Mouse (Mus musculus) stomach, embryonic 16.5 days (tissue): Measurements from ENCODE around the gene 1600002K03Rik. TPM values are rescaled to one million over a fixed set of nuclear protein-coding genes. Genes with fewer than 3 reads are reported as not detected.
A peak's percentile ranks its signal among the peaks of the same experiment; 100 is the strongest.

ENCODE experiments used
- ATAC-seq: fragments of 200-750 bp; cut with Nextera tagmentation; 2 replicates; pipeline ENCODE4 v1.8.0; 2017; ENCODE audit warnings: moderate number of reproducible peaks, moderate TSS enrichment; ENCODE audit not compliant: insufficient read depth, low FRiP score
- H3K27ac ChIP-seq: fragments of 300-500 bp; sonication (generic); 2 replicates; pipeline ENCODE4 v1.5.1; 2014; ENCODE audit warnings: low read length
- H3K27me3 ChIP-seq: fragments of 300-500 bp; sonication (generic); 2 replicates; pipeline ENCODE4 v1.6.1; 2014; ENCODE audit warnings: low read length, control low read depth, mixed read lengths; ENCODE audit not compliant: control insufficient read depth, insufficient read depth
- H3K36me3 ChIP-seq: fragments of 300-500 bp; sonication (generic); 2 replicates; pipeline ENCODE4 v1.6.1; 2014; ENCODE audit warnings: low read length; ENCODE audit not compliant: control insufficient read depth, insufficient read depth
- H3K4me1 ChIP-seq: fragments of 300-500 bp; sonication (generic); 2 replicates; pipeline ENCODE4 v1.6.1; 2014; ENCODE audit warnings: low read length, control low read depth, mixed read lengths; ENCODE audit not compliant: control insufficient read depth, insufficient read depth
- H3K4me2 ChIP-seq: fragments of 300-500 bp; sonication (generic); 2 replicates; pipeline ENCODE4 v1.6.1; 2014; ENCODE audit warnings: low read depth, low read length, mixed read lengths
- H3K4me3 ChIP-seq: fragments of 300-500 bp; sonication (generic); replicated peaks from 2 replicates; pipeline ENCODE4 v1.5.1; 2014; ENCODE audit warnings: mild to moderate bottlenecking, low read length
- H3K9ac ChIP-seq: fragments of 300-500 bp; sonication (generic); 2 replicates; pipeline ENCODE4 v1.6.1; 2014; ENCODE audit warnings: low read length
- H3K9me3 ChIP-seq: fragments of 300-500 bp; sonication (generic); replicated peaks from 2 replicates; pipeline ENCODE4 v1.6.1; 2016; ENCODE audit warnings: low read length, control low read depth; ENCODE audit not compliant: control insufficient read depth
- WGBS: fragments of 180-500 bp; shearing (Covaris S2); extraction: QIAGEN DNeasy Blood & Tissue Kit; methylation state at CpG from one replicate; pipeline ENCODE4 v1.1.7; 2014; 5-methylcytosine and 5-hydroxymethylcytosine counted together
- polyA plus RNA-seq: library from polyadenylated mRNA; unstranded; fragments of >200 nt; fragmentation: Nextera tagmentation; extraction: Ambion mirVana; gene quantifications from 2 replicates; pipeline ENCODE4 v1.2.1, GENCODE M21; 2015

The 1600002K03Rik gene
- polyA plus RNA-seq, 1 experiment from 2014 or later: 16.6 TPM

DNA sequence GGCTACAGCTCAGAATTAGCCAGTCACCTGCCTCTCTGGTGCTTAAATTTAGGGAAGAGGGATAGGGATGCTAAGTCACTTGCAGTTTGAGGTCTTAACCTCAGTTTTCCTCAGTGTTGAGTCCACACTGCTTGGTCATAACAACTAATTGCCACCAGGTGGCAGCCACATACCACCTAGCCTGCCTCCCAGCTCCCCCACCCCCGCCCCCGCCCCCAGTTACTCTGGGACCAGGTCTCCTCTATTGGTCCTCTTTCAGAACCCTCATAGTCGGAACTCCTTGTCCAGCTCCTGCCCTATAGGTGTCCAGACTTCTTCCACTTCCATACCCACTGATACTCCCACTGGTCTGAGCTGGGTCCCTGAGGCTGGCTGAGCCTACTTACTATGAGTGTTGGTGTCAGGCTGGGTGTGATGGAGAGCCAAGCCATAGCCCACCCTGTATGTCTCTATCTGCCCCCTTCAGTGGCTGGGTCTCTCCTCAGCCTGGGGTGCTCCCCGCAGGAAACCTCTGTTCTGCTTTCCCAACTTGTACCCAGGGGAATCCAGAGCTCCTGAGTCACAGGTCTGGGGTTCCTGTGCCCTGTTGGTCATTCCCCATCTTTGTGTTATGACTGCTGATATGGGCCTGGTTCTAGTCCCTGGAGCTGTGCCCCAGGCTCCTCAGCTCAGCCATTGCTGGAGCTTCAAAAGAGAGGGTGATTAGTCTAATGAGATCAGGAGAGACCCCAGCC, 3.0 kb downstream of the 1600002K03Rik start:
- no peaks in the 10 kb centered on the region for H3K9me3 ChIP-seq
- H3K4me3 ChIP-seq: no peak overlapping the region
- ATAC-seq: no peak
- no peak overlapping the region for H3K27ac ChIP-seq
- 22% methylated on average over 4 of the region's 4 CpGs for WGBS
- H3K4me2 ChIP-seq: no peak overlapping the region
- H3K27me3 ChIP-seq: no peaks in the 10 kb centered on the region
- H3K4me1 ChIP-seq: peaks cover 20% of the 10 kb centered on the region
- H3K36me3 ChIP-seq: peaks cover 9% of the 10 kb centered on the region; the same call in 1 of the 2 replicates
- no peak overlapping the region for H3K9ac ChIP-seq

DNA sequence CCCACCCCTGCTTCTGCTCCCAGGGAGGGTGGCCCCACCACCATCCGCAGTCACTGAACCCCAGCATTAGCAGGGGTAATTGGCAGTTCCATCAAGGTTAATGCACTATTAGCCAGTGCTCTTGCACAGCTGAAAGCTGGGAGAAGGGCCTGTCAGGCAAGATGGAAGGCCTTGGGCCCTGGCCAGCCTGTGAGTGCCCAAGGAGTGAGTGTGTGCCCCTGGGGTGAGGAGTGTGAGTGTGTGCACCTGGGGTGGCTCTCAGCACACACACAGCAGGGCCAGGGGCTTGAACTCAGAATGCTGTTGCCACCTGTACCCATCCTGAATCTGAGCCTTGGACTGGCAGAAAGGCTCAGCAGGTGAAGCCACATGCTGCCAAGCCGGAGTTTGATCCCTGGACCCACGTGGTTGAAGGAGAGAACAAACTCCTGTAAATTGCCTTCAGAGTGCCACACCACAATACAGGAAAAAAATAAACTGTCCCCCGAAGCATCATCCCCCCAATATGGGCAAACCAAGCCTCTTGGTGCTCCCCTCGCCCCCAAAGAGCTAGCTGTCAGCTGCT, 3.6 kb downstream of the 1600002K03Rik start:
- Histone ChIP-seq H3K27me3 (no peaks in the 10 kb centered on the region), H3K4me2 (no peak overlapping the region), H3K27ac (no peak overlapping the region), H3K4me1 (peaks cover 24% of the 10 kb centered on the region), H3K4me3 (no peak overlapping the region), H3K9ac (no peak overlapping the region), H3K9me3 (no peaks in the 10 kb centered on the region), H3K36me3 (peaks cover 3% of the 10 kb centered on the region; the same call in 1 of the 2 replicates)
- 84% methylated on average over 5 of the region's 5 CpGs for WGBS
- no peak for ATAC-seq

DNA sequence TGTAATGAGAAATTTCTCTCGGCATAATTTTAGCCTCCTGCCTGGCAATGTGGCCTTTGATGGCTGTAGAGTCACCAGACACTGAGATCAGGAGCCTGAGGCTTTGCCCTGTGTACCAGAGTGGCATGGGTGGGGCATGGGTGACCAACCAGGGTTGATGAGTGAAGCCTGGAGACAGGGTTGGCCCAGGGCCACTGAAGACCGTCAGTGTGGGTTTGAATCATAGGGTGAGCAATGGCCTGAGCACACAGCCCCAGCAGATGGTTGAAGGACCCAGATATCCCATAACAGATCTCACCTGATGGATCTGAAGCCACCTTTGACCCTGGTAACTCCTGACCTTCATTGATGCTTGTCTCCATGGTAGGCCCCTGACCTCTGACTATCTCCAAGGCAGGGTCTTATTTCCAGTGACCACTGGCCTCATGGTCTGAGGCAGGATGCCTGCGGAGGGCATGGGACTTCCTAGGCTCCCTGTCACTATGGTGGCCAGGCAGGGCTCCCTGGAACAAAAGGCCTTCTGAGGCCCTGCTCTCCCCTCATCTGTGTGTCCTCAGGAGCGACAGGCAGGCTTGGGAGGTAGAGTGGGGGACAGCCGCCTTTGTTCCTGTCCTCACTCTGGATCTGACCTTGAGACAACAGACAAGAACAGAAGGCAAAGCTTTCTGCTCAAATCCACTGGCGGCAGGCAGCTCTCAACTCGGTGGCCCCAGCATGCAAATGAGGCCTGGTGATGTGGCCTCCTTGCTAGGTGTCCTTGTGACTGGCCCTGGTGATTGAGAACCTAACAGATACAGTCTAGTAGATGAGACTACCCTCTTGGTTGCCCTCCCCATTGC, 4.9 kb downstream of the 1600002K03Rik start:
- Histone ChIP-seq H3K9ac (no peak overlapping the region), H3K4me2 (no peak overlapping the region), H3K4me3 (no peak overlapping the region), H3K9me3 (no peaks in the 10 kb centered on the region), H3K27me3 (no peaks in the 10 kb centered on the region), H3K27ac (no peak overlapping the region), H3K4me1 (peaks cover 14% of the 10 kb centered on the region; the same call in 1 of the 2 replicates), H3K36me3 (no peaks in the 10 kb centered on the region)
- 71% methylated on average over 7 of the region's 7 CpGs for WGBS
- ATAC-seq: no peak

DNA sequence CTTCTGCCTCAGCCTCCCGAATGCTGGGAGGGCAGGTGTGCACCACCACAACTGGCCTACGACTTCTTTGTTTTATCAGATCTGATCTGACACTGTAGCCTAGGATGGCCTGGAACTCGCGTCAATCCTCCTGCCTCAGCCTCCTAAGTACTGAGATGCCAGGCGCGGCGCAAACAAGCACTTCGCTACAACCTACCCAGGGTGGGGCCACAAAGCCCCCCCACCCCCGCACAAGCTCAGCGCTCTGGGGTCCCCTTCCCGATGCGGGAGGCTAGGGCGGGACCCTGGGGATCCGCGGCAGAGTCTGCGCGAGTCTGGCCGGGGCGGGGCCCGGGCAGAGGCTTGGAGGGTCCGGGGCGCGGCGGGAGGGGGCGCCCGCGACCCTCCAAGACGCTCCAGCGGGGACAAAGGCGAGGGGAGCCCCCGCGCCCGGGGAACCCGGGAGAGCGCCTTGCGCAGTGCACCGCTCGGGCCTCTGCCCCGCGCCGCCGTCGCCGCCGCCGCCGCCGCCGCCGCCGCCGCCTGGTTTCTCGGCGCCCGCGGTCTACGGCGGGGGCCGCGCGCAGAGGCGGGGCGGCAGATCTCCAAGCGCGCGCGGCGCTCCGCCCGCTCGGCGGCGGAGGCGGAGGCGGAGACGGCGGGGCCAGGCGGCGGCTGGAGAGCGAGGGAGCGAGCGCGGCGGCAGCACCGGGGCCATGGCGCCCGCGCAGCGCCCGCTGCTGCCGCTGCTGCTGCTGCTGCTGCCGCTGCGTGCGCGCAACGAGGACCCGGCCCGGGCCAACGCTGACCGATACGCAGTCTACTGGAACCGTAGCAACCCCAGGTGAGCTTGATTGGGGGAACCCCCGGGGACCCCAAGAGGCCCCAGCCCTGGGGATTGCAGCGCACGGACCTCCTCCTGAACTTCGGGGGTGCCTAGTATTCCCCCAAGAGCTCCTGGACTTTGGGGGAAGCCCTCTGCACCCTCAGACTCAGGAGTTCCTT, 6.6 kb downstream of the 1600002K03Rik start, which contains the start of gene Efna2:
TSS of gene Efna2 (plus strand) at position 415 of the 984 bp plus-strand sequence.
- no peaks in the 10 kb centered on the region for H3K36me3 ChIP-seq
- ATAC-seq: peak; percentile 68
- H3K9ac ChIP-seq: peak within 1 kb of the TSS; percentile 90
- peak within 1 kb of the TSS; percentile 23 for H3K27ac ChIP-seq
- peak within 1 kb of the TSS; percentile 64 for H3K4me3 ChIP-seq
- WGBS: under 1% methylated on average over 72 of the region's 106 CpGs
- H3K4me1 ChIP-seq: peaks cover 14% of the 10 kb centered on the region; the same call in 1 of the 2 replicates
- no peaks in the 10 kb centered on the region for H3K27me3 ChIP-seq
- H3K9me3 ChIP-seq: no peaks in the 10 kb centered on the region
- H3K4me2 ChIP-seq: peak within 1 kb of the TSS; percentile 75

DNA sequence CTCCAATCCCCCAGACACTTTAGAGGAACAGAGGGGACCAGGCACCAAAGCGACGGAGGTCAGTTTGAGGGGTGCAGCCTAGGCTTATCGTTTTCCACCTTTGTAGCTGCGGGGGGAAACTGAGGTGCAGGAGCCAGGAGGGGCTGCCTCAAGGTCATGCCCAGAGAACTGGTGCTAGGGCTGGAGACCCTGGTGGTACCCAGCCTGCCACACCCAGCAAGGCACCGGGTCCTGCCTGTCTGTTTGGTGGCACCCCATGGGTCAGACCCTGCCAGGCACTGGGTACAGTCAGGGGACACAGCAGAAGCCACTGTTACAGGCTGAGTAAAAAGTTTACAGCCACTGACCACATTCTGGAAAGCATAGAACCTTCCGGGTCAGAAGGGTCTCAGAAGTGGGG, 7.5 kb downstream of the 1600002K03Rik start:
- Histone ChIP-seq H3K27ac (no peak overlapping the region), H3K27me3 (no peaks in the 10 kb centered on the region), H3K36me3 (no peaks in the 10 kb centered on the region), H3K4me1 (peaks cover 14% of the 10 kb centered on the region; the same call in 1 of the 2 replicates), H3K9ac (peak overlapping the region; percentile 90), H3K9me3 (no peaks in the 10 kb centered on the region), H3K4me3 (peak overlapping the region; percentile 64), H3K4me2 (peak overlapping the region; percentile 75)
- no peak for ATAC-seq
- 37% methylated on average over 6 of the region's 6 CpGs for WGBS

DNA sequence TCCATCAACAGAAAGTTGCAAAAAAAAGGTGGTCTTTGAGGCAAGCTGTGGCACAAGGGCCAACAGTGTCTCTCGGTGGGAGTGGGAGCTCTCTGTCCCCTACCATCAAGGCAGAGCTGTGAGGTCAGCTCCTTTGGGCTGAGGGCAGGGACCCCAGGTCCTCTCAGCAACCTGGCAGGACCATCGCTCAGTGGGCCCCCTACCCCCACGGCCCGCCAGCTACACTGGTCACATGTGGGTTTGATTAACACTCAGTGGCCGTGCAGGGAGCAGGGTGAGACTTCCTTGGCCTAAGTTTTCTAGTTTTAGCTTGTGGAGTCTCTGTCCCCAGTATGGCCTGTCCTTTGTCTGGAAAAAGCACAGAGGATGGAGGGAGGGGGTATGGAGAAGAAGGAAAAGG, 8.1 kb downstream of the 1600002K03Rik start:
- Histone ChIP-seq H3K4me1 (peaks cover 14% of the 10 kb centered on the region; the same call in 1 of the 2 replicates), H3K9ac (peak overlapping the region; percentile 90; the same call in 1 of the 2 replicates), H3K4me2 (peak overlapping the region; percentile 75), H3K27me3 (no peaks in the 10 kb centered on the region), H3K36me3 (no peaks in the 10 kb centered on the region), H3K9me3 (no peaks in the 10 kb centered on the region), H3K27ac (no peak overlapping the region), H3K4me3 (peak overlapping the region; percentile 64)
- no peak for ATAC-seq
- 53% methylated on average over 5 of the region's 5 CpGs for WGBS

DNA sequence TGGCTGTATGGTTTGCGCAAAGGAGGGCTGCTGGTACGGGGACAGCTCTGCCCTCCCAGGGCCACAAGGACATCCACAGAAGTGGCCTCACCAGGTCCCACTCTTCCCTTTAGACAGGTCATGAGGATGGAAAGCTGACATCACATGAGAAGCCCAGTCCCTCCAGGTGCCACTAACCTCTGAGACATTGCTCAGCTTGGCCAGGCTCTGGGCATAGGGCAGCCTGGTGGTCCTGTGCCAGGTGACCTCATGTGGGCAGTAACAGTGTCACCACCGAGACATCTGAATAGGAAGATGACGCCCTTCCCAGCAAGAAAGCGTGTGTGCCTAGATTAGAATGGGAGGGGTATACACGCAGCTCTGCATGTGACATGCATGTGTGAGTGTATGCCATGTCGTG, 9.8 kb downstream of the 1600002K03Rik start:
- no peaks in the 10 kb centered on the region for H3K27me3 ChIP-seq
- no peak overlapping the region for H3K27ac ChIP-seq
- no peak overlapping the region for H3K4me2 ChIP-seq
- no peaks in the 10 kb centered on the region for H3K9me3 ChIP-seq
- 89% methylated on average over 7 of the region's 7 CpGs for WGBS
- H3K9ac ChIP-seq: no peak overlapping the region
- H3K4me1 ChIP-seq: 0 out of 2 replicates have a peak, but pooled peaks cover 14% of the 10 kb centered on the region
- H3K4me3 ChIP-seq: no peak overlapping the region
- no peak for ATAC-seq
- no peaks in the 10 kb centered on the region for H3K36me3 ChIP-seq

DNA sequence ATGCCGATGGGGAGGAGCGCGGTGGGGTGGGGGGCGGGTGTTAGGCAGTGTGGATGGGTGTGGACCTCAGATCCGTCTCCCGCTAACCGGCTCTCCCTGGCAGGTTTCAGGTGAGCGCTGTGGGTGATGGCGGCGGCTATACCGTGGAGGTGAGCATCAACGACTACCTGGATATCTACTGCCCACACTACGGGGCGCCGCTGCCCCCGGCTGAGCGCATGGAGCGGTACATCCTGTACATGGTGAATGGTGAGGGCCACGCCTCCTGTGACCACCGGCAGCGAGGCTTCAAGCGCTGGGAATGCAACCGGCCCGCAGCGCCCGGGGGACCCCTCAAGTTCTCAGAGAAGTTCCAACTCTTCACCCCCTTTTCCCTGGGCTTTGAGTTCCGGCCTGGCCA, 13.9 kb downstream of the 1600002K03Rik start:
- no peak for ATAC-seq
- Histone ChIP-seq H3K27me3 (peaks cover 21% of the 10 kb centered on the region), H3K36me3 (no peaks in the 10 kb centered on the region), H3K4me2 (no peak overlapping the region), H3K27ac (no peak overlapping the region), H3K4me1 (peaks cover 3% of the 10 kb centered on the region; the same call in 1 of the 2 replicates), H3K9ac (no peak overlapping the region), H3K9me3 (no peaks in the 10 kb centered on the region), H3K4me3 (no peak overlapping the region)
- WGBS: 45% methylated on average over 27 of the region's 27 CpGs
